In the genomic region with DNA sequence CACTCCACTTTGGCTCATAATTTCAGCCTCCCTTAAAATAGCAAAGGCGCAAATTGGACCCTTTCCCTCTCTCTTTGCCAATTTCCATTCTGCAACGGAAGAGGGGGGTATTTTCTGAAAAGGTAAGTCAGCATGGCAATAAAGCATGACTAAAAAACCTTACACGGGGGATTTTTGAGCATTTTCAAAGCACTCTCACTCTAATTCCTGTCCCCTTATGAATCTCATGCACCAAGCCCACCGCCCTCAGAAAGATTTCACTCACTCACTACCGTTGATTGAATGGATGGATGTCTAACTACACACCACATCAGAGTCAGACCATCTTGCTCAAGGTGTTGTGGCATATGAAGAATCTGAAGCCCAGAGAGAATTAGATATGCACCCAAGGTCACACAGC, we compare ENCODE assay signal across 7 mouse cellular contexts. TPM values are rescaled to one million over a fixed set of nuclear protein-coding genes. Genes with fewer than 3 reads are reported as not detected.
A peak's percentile ranks its signal among the peaks of the same experiment; 100 is the strongest.
DNase-seq lines count a peak whose midpoint lies in the region; ATAC-seq and TF ChIP-seq lines count a peak whose summit lies in the region.

A gene (minus strand): TSS at position 101 of the 400 bp plus-strand sequence.

- ATAC-seq in forebrain, embryonic 15.5 days (replicated peaks), result no peak

- H3K27me3 ChIP-seq in liver, adult 2 months (ENCODE audit: control insufficient read depth, insufficient read depth, low read length), result peaks cover 4% of the 10 kb centered on the region
- H3K27me3 ChIP-seq in forebrain, embryonic 15.5 days, result no peaks in the 10 kb centered on the region

- H3K9ac ChIP-seq in liver, adult 2 months (ENCODE audit: low read depth, low read length), result no peak within 1 kb of the TSS
- peak within 1 kb of the TSS; percentile 51 for H3K9ac ChIP-seq in forebrain, embryonic 15.5 days (replicated peaks)

- H3K4me1 ChIP-seq in liver, adult 2 months (ENCODE audit: control insufficient read depth, insufficient read depth, low read length), result no peaks in the 10 kb centered on the region
- no peaks in the 10 kb centered on the region for H3K4me1 ChIP-seq in forebrain, embryonic 15.5 days
- no peaks in the 10 kb centered on the region for H3K4me1 ChIP-seq in olfactory bulb, adult 2 months (ENCODE audit: control insufficient read depth, insufficient read depth, low read length)

- H3K4me2 ChIP-seq in forebrain, embryonic 15.5 days (replicated peaks), result peak within 1 kb of the TSS; percentile 83

- no peak for DNase-seq in liver, adult 2 months (ENCODE audit: extremely low read depth, low read depth, low spot score)
- no peak for DNase-seq in liver
- no peak for DNase-seq in left cerebral cortex, postnatal 25 days (ENCODE audit: low spot score in 2 of 2)
- DNase-seq in spleen, postnatal 10 days (ENCODE audit: low spot score in 2 of 2), result no peak
- DNase-seq in adrenal gland, postnatal 10 days, result no peak

- no peaks in the 10 kb centered on the region for H3K79me2 ChIP-seq in liver, adult 2 months (ENCODE audit: control insufficient read depth, insufficient read depth, low read length)

- no peaks in the 10 kb centered on the region for H3K36me3 ChIP-seq in liver, adult 2 months (ENCODE audit: control insufficient read depth, insufficient read depth, low read length)
- no peaks in the 10 kb centered on the region for H3K36me3 ChIP-seq in forebrain, embryonic 15.5 days

- WGBS in liver, adult 2 months, result 13% methylated on average over 5 of the region's 5 CpGs
- 17% methylated on average over 5 of the region's 5 CpGs for WGBS in forebrain, embryonic 15.5 days
- WGBS in olfactory bulb, adult 2 months, result 27% methylated on average over 5 of the region's 5 CpGs

- H3K9me3 ChIP-seq in forebrain, embryonic 15.5 days, result no peaks in the 10 kb centered on the region

- no peak within 1 kb of the TSS for H3K27ac ChIP-seq in liver, adult 2 months (replicated peaks; ENCODE audit: insufficient read depth, low read depth, low read length)
- H3K27ac ChIP-seq in forebrain, embryonic 15.5 days (replicated peaks), result peak within 1 kb of the TSS; percentile 71
- peak within 1 kb of the TSS; percentile 64 for H3K27ac ChIP-seq in olfactory bulb, adult 2 months (ENCODE audit: insufficient read depth, low read depth, low read length)

- no peak for TF ChIP-seq POLR2A in liver, adult 2 months (IDR thresholded peaks at IDR 0.05; ENCODE audit: extremely low read depth, insufficient read depth, low read length)
- no peak for TF ChIP-seq POLR2A in olfactory bulb, adult 2 months (IDR thresholded peaks at IDR 0.05; ENCODE audit: insufficient read depth, low read depth, low read length)

- intact Hi-C loops in left cerebral cortex, postnatal 25 days (cut with DNase I), result loop anchor here (10.0 kb wide), 1 partner anchor 177 kb away; no protein-coding TSS in a partner anchor

- no peak for TF ChIP-seq CTCF in liver, adult 2 months (IDR thresholded peaks at IDR 0.05; ENCODE audit: low read depth, low read length)
- no peak for TF ChIP-seq CTCF in olfactory bulb, adult 2 months (IDR thresholded peaks at IDR 0.05; ENCODE audit: insufficient read depth, low read depth, low read length)

- H3K4me3 ChIP-seq in liver, adult 2 months (ENCODE audit: insufficient read depth, low read depth, low read length), result peak within 1 kb of the TSS; percentile 33; the same call in 1 of the 2 replicates
- H3K4me3 ChIP-seq in forebrain, embryonic 15.5 days, result peak within 1 kb of the TSS; percentile 55
- H3K4me3 ChIP-seq in olfactory bulb, adult 2 months (ENCODE audit: insufficient read depth, low read depth, low read length), result peak within 1 kb of the TSS; percentile 62

RNA-seq across cellular contexts. Expression of the gene that starts here (rescaled TPM):
- total RNA-seq in liver, adult 2 months (2014; rRNA removed), result under 0.01 and 0.07 TPM in 2 replicates
- polyA plus RNA-seq in liver, adult 2 months (2012; rRNA removed), result not detected in 2 replicates
- polyA plus RNA-seq in forebrain, embryonic 15.5 days (2015; fragmentation: Nextera tagmentation; extraction: Ambion mirVana), result 49.3 and 50.4 TPM in 2 replicates
- 10 to 100 TPM; 34.9 to 39.0 TPM for total RNA-seq in left cerebral cortex, postnatal 25 days (2021)
- polyA plus RNA-seq in olfactory bulb, adult 2 months (2012; ENCODE audit: insufficient read depth, insufficient read length, low replicate concordance, missing spikeins), result not detected in 2 replicates
- total RNA-seq in adrenal gland, postnatal 10 days (2021), result 1 to 10 TPM; 5.1 to 5.8 TPM

Comparison
In these comparisons a context has a peak if more than half of its experiments do, and no peak if none do; other contexts are left out.
1. RNA of the gene that starts here (total RNA-seq): 34.9 to 39.0 TPM in left cerebral cortex, postnatal 25 days; 5.1 to 5.8 TPM in adrenal gland, postnatal 10 days and under 0.01 to 0.07 TPM in liver, adult 2 months; every median in the first group is over 4 times any median in the second.
2. RNA of the gene that starts here (polyA plus RNA-seq): 49.3 to 50.4 TPM in forebrain, embryonic 15.5 days; not detected in liver, adult 2 months and not detected in olfactory bulb, adult 2 months; every median in the first group is over 10 times any median in the second.
3. Peak in every context shown above with its lines, with median percentiles within 50 percentile points of each other: H3K4me3 ChIP-seq.